Mouse (Mus musculus) brain, embryonic 14.5 days (tissue): ENCODE data around the gene Fam149b. TPM values are rescaled to one million over a fixed set of nuclear protein-coding genes. Genes with fewer than 3 reads are reported as not detected.
"Not testable (repeated sequence)": the region's sequence is repeated elsewhere in the genome, so short reads cannot be mapped to it uniquely, and the experiment has no call there.

Experiments
- DNase-seq: peaks from one replicate; pipeline ENCODE4 v3.0.0-alpha.2; 2011; ENCODE audit warnings: low read depth
- CTCF ChIP-seq: fragments of 200-500 bp; IDR thresholded peaks from 2 replicates; pipeline ENCODE4 v1.5.1; 2012; ENCODE audit warnings: inconsistent platforms, mild to moderate bottlenecking, moderate library complexity, borderline replicate concordance; ENCODE audit not compliant: insufficient read depth, insufficient read length; ENCODE audit errors: extremely low read depth
- POLR2A ChIP-seq: fragments of 200-500 bp; IDR thresholded peaks from 2 replicates; pipeline ENCODE4 v1.6.1; 2012; ENCODE audit warnings: mild to moderate bottlenecking, inconsistent platforms, borderline replicate concordance; ENCODE audit not compliant: poor library complexity, insufficient read depth, insufficient read length, severe bottlenecking; ENCODE audit errors: extremely low read depth
- polyA plus RNA-seq: library from polyadenylated mRNA; depleted of rRNA; stranded (reverse); fragments of >200 nt; gene quantifications from 2 replicates; pipeline ENCODE4 v1.2.3, GENCODE M21; 2012; rRNA removed

Gene Fam149b
- polyA plus RNA-seq: 54.0 and 59.6 TPM in 2 replicates

GRCm38 (mm10) chr14:20347991-20348541 lies at the start of gene Fam149b, which contains the start of gene Ecd:
Gene Fam149b (plus strand): TSS chr14:20348162.
Gene Ecd (minus strand): TSS chr14:20348121.
- peak; percentile 82 for TF ChIP-seq POLR2A
- peak; percentile 37; the same call in 1 of the 2 replicates for TF ChIP-seq CTCF
- DNase-seq: peak; percentile 99

- not testable (repeated sequence) for DNase-seq
Observed at GRCm38 (mm10) chr14:20305085-20305484, 42.9 kb upstream of the Fam149b start.

GRCm38 (mm10) chr14:20315137-20315536 lies 32.8 kb upstream of the Fam149b start:
- TF ChIP-seq POLR2A (no peak), CTCF (no peak)
- DNase-seq: no peak

- peak; percentile 53; the same call in 1 of the 2 replicates for TF ChIP-seq CTCF
- TF ChIP-seq POLR2A: no peak
- DNase-seq: peak; percentile 14
Observed at GRCm38 (mm10) chr14:20319420-20319819, 28.5 kb upstream of the Fam149b start.

GRCm38 (mm10) chr14:20324196-20324595 lies 23.8 kb upstream of the Fam149b start:
- no peak for TF ChIP-seq POLR2A
- no peak for TF ChIP-seq CTCF
- DNase-seq: no peak

- DNase-seq: no peak
- TF ChIP-seq CTCF (peak; percentile 41; the same call in 1 of the 2 replicates), POLR2A (no peak)
Observed at GRCm38 (mm10) chr14:20328474-20328873, 19.5 kb upstream of the Fam149b start.

- TF ChIP-seq CTCF (no peak), POLR2A (no peak)
Observed at GRCm38 (mm10) chr14:20331316-20331715, 16.6 kb upstream of the Fam149b start.

GRCm38 (mm10) chr14:20339415-20339814 lies 8.5 kb upstream of the Fam149b start:
- no peak for DNase-seq
- TF ChIP-seq POLR2A: no peak
- no peak for TF ChIP-seq CTCF

More at GRCm38 (mm10) chr14:20331316-20331715, 16.6 kb upstream of the Fam149b start:
- no peak for DNase-seq

GRCm38 (mm10) chr14:20340149-20340548 lies 7.8 kb upstream of the Fam149b start:
- peak; percentile 17 for DNase-seq
- no peak for TF ChIP-seq POLR2A
- peak; percentile 37; the same call in 1 of the 2 replicates for TF ChIP-seq CTCF

GRCm38 (mm10) chr14:20340866-20341265 lies 7.1 kb upstream of the Fam149b start:
- DNase-seq: no peak
- TF ChIP-seq CTCF: no peak
- no peak for TF ChIP-seq POLR2A

- no peak for DNase-seq
- TF ChIP-seq CTCF (no peak), POLR2A (no peak)
Observed at GRCm38 (mm10) chr14:20345885-20346284, 2.1 kb upstream of the Fam149b start.

GRCm38 (mm10) chr14:20347441-20347990 lies 446 bp upstream of the Fam149b start:
- DNase-seq: no peak

GRCm38 (mm10) chr14:20363230-20363629 lies 15.3 kb downstream of the Fam149b start:
- no peak for TF ChIP-seq POLR2A
- no peak for TF ChIP-seq CTCF
- DNase-seq: no peak

More at GRCm38 (mm10) chr14:20347441-20347990, 446 bp upstream of the Fam149b start:
- TF ChIP-seq CTCF (no peak), POLR2A (no peak)
